Mouse (Mus musculus): ENCODE results near the gene Frmpd4. TPM values are rescaled to one million over a fixed set of nuclear protein-coding genes. Genes with fewer than 3 reads are reported as not detected.

The Frmpd4 gene
- polyA plus RNA-seq (2014; fragmentation: Illumina TruSeq; extraction: RNeasy Lipid Tissue Mini Kit (QIAGEN cat#74804); ENCODE audit: low read depth, low replicate concordance) = not detected

DNA sequence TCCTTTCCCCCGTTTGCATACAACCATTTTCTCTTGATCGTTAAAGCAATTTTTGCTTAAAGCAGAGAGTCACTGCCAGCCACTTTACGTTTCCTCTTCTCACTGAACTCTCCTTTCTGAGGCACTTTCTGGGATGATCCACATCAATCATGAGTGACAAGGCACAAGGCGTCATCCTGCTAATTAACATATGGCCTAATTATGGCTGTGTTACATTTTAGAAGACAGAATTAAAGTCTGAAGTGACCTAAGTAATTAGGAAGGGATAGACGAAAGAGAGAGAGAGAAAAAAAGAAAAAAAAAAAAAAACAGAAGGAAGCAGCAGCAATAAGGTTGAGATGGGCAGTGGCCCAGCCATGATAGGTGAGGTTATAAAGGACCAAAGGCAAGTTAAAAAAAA is at the start of gene Frmpd4:
TSS of gene Frmpd4 (minus strand) at position 101 of the 400 bp plus-strand sequence.

Other genes starting within 250 kb of the Frmpd4 start
- gene Msl3, start 96.7 kb upstream of the Frmpd4 start, polyA plus RNA-seq (2014; fragmentation: Illumina TruSeq; extraction: RNeasy Lipid Tissue Mini Kit (QIAGEN cat#74804); ENCODE audit: low read depth, low replicate concordance) = 26.1 TPM
- 0.46 TPM for gene Arhgap6, start 217.9 kb upstream of the Frmpd4 start, polyA plus RNA-seq (2014; fragmentation: Illumina TruSeq; extraction: RNeasy Lipid Tissue Mini Kit (QIAGEN cat#74804); ENCODE audit: low read depth, low replicate concordance)